Mouse (Mus musculus): ENCODE data around the gene Atp5g3.
"Not testable (repeated sequence)": the region's sequence is repeated elsewhere in the genome, so short reads cannot be mapped to it uniquely, and the experiment has no call there.

Gene Atp5g3

DNA sequence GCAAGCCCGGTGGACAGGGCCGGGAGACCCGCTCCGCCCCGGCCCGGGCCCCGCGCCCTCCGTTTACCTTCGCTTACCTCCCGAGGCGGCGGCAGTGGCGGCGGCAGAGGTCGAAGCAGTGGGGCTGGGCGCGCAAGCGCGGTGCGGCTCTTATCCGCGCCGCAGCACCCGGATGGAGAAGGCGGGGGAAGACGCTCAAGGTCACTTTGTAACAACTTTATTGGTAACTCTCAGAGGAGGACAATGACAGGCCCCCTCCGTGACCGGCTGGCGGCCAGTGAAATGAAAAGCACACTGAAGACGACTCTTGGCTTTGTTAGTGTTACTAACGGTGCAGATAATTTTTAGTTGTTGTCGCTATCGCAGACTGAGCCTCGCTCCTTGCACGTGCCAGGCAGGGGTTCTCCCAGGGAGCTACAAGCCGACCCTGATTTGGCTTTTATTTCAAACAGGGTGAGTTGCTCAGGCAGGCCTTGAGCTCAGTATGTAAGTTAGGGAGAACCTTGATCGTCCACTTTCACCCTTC is at the start of gene Atp5g3:
TSS of gene Atp5g3 (minus strand) at position 152 of the 526 bp plus-strand sequence.
- DNase-seq (ENCODE audit: low read depth, low spot score), result peak; percentile 92

- no peak for DNase-seq (ENCODE audit: low read depth, low spot score)
Observed at GRCm38 (mm10) chr2:73958342-73958741, 47.2 kb upstream of the Atp5g3 start.

GRCm38 (mm10) chr2:73953612-73954011 is 42.5 kb upstream of the Atp5g3 start:
- no peak for DNase-seq (ENCODE audit: low read depth, low spot score)

- peak; percentile 86 for DNase-seq (ENCODE audit: low read depth, low spot score)
Observed at GRCm38 (mm10) chr2:73952597-73953219, 41.6 kb upstream of the Atp5g3 start.

DNA sequence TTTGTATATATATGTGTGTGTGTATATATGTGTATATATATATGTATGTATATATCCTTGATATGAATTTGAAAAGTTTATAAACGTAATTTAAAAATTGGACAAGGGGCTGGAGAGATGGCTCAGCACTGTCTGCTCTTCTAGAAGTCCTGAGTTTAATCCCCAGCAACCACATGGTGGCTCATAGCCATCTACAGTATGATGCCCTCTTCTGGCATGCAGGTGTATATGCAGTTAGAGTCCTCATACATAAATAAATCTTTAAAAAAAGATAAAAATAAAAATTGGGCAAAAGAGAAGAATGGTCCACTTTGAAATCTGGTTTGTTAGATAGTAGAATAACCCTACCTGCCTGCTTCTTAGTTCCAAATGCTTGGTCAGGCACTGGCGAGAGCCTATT is 36.2 kb upstream of the Atp5g3 start:
- no peak for DNase-seq (ENCODE audit: low read depth, low spot score)

DNA sequence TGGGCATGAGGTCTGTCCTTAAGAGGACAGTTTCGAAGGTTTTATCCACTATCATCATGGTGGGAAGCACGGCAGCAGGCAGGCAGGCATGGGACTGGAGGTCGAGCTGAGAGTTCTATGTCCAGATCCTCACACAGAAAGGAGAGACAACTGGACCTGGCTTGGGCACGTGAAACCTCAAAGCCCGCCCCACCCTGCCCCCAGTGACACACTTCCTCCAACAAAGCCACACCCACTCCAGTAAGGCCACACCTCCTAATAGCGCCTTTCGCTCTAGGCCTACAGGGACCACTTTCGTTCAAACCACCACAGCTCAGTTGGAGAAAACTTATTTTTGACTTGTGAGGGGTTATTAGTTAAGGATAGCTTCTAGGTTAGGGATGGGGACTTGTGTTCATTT is 32.6 kb upstream of the Atp5g3 start:
- no peak for DNase-seq (ENCODE audit: low read depth, low spot score)

- DNase-seq (ENCODE audit: low read depth, low spot score), result no peak
Observed at GRCm38 (mm10) chr2:73942844-73943243, 31.7 kb upstream of the Atp5g3 start.

DNA sequence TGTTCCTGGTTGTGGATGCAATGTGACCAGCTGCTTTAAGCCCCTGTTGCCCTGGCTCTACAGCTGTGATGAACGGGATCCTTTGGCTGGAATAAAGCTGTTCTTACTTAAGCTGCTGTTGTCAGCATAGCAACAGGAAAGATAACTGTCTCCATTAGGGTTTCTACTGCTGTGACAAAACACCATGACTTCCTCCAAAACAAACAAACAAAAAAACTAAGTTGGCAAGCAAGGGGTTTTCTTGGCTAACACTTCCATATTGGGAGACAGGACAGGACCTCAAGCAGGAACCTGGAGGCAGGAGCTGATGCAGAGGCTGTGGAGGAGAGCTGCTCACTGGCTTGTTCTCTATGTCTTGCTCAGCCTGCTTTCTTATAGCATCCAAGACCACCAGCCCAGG is 30.2 kb upstream of the Atp5g3 start:
- DNase-seq (ENCODE audit: low read depth, low spot score), result no peak

DNA sequence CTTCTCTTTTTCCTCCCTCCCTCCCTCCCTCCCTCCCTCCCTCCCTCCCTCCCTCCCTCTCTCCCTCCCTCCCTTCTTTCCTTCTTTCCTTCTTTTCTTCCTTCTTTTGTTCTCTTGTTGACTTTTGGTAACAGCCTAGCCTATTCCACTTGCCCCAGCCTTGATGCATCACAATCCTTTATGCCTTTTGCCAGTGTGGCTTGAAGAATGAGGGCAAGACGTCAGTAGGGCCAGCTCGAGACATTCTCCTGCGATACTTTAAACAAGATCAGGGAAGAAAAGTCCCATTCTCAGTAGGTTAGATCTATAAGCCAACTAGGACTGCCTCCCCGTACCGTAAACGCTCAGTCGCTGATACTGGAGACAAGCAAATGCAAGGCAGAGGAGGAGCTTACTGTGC is 29.3 kb upstream of the Atp5g3 start:
- no peak for DNase-seq (ENCODE audit: low read depth, low spot score)

- DNase-seq (ENCODE audit: low read depth, low spot score), result no peak
Observed at GRCm38 (mm10) chr2:73938896-73939295, 27.8 kb upstream of the Atp5g3 start.

DNA sequence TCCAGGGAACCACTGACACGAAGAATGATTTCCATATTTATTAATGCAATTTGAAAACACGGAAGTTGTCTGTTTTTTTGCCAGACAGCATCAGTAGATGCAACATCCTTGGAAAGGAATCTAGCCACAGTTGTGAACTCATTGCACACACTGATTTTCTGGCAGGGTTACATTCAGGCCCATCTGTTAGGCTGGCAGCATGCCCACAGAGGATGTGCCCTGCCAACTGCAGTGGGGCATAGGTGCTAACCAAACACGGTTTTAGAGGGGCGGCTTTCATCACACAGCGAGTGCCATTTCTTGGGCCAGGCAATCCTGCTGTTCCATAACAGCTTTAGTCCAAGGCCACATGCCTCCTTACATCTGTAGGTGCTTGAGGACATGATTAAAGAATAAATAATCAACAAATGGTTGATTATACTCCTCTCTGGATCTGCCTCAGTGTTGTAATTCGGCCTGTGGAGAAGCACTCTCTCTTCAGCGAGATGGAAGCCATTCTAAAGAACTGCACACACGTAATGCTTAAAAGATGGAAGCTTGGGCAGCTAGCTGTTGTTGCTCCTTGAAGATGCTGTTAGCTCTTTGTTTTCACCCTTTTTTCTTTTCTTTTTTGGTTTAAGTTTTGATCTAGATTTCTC is 21.7 kb upstream of the Atp5g3 start:
- DNase-seq (ENCODE audit: low read depth, low spot score), result no peak

- DNase-seq (ENCODE audit: low read depth, low spot score), result no peak
Observed at GRCm38 (mm10) chr2:73927711-73928110, 16.6 kb upstream of the Atp5g3 start.

DNA sequence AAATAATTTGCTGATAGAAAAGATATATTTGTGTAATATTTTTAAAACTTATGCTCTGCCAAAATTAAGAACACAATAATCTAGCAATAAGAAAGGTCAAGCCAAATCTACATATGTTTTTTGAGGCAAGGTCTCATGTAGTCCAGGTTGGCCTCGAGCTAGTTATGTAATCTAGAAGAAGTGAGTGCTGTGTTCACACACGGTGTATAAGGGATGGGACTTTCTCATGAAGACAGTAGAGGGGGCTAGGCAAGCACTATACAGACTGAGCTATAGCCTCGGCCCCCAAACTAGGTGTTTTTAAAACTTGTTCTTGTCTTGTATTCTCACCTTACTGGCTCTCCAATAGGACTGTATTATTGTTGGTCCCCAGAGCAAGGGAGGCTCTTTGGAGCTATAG is 14.4 kb upstream of the Atp5g3 start:
- no peak for DNase-seq (ENCODE audit: low read depth, low spot score)

DNA sequence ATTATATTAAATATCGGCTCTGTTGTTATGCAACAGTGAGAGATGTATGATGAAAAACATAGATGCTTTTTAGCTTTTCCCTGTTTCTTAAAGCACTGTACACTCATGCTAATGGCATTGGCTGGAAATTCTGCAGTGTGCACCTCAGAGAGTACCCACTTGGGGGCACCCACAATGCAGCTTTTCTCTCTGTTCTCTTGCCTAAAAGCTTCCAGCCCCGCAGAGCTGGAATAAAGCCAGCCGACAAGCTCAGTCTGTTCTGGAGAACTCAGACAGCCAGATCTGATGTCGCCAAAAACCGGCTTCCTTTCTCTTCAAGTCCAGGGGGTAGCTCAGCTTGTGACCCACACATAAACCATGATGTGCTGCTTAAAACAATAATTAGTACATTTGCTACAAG is 14.0 kb upstream of the Atp5g3 start:
- peak; percentile 79 for DNase-seq (ENCODE audit: low read depth, low spot score)

GRCm38 (mm10) chr2:73919642-73920041 is 8.5 kb upstream of the Atp5g3 start:
- DNase-seq (ENCODE audit: low read depth, low spot score), result no peak

DNA sequence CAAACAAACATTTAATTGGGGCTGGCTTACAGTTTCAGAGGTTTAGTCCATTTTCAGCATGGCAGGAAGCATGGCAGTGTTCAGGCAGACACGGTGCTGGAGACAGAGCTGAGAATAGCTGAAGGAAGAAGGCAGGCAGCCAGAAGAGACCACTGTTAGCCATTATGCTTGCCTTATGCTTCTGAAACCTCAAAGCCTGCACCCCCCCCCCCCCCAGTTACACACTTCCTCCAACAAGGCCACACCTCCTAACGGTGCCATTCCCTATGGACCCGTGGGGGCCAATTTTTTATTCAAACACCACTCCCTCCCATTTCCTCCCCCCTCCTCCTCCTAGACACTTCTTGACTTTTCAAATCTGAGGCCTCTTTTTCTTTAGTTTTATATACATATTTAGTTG is 1.1 kb upstream of the Atp5g3 start:
- no peak for DNase-seq (ENCODE audit: low read depth, low spot score)

DNA sequence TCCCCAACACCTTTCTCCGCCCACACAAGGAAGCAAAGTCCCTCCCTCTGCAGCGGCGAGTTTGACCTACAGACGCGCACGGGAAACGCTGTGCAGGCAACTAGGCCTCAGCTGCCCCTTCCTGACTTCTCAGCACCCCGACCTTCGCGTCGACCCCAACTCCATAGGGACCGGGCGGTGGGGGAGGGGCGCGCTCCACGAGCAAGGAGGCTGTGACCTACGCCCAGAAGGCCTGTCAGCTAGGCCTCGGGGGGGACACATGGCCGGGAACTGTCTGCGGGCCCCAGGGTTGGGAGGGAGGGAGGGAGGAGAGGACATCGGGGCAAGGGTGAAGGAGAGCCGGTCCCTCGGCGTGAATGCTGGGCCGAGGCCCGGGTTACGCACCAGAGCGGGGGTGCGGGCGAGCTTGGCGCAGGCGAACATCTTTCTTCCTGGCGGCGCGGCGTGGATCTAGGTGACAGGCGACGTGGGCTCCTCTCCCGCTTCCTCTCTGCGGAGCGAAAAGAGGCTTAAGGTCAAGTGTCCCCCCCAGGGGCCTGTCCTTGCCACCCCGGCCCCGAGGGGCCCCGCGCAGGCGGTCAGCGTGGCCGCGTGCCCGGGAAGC is 453 bp downstream of the Atp5g3 start:
- peak; percentile 16 for DNase-seq (ENCODE audit: low read depth, low spot score)

GRCm38 (mm10) chr2:73909116-73909515 is 2.0 kb downstream of the Atp5g3 start:
- DNase-seq (ENCODE audit: low read depth, low spot score), result no peak

GRCm38 (mm10) chr2:73904679-73905078 is 6.4 kb downstream of the Atp5g3 start:
- DNase-seq (ENCODE audit: low read depth, low spot score), result not testable (repeated sequence)

- no peak for DNase-seq (ENCODE audit: low read depth, low spot score)
Observed at GRCm38 (mm10) chr2:73903536-73903935, 7.6 kb downstream of the Atp5g3 start.

DNA sequence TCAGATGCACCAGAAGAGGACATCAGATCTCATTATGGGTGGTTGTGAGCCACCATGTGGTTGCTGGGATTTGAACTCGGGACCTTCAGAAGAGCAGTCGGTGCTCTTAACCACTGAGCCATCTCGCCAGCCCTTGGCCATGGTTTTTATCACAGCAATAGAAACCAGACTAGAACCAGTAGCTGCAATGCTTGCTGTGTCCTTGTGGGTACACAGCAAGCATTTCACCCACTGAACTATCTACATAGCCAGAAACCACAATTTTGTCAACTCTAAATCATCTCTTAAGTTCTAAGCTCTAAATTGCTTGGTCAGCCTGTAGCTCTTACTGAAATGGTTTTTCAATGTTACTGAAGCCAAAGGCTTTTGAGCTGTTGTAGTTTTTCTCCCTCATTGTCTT is 8.8 kb downstream of the Atp5g3 start:
- not testable (repeated sequence) for DNase-seq (ENCODE audit: low read depth, low spot score)

DNA sequence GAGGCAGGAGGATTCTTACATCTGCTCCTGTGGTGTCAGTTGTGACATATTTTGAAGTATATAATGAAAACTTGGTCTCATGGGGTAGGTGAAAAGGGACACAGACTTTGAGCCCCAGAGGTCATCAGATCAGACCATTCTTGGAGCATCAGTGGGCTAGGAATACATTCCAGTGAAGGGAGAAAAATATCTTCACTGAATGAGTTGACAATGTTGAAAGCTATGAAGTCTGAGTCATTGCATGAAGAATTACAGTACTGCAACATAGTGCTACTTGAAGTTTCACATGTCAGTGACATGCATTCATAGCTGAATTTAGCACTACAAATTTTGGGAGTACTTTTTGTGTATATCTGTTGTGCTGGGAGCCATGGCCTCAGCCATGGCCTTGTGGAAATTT is 10.0 kb downstream of the Atp5g3 start:
- no peak for DNase-seq (ENCODE audit: low read depth, low spot score)

- DNase-seq (ENCODE audit: low read depth, low spot score), result no peak
Observed at GRCm38 (mm10) chr2:73900364-73900763, 10.8 kb downstream of the Atp5g3 start.

Data from forelimb bud, embryonic 11.5 days (tissue).